Mouse (Mus musculus): ENCODE results near the gene Nqo1. TPM values are rescaled to one million over a fixed set of nuclear protein-coding genes. Genes with fewer than 3 reads are reported as not detected.

The Nqo1 gene
- polyA plus RNA-seq, 1 experiment from 2014 or later = 3.8 TPM

DNA sequence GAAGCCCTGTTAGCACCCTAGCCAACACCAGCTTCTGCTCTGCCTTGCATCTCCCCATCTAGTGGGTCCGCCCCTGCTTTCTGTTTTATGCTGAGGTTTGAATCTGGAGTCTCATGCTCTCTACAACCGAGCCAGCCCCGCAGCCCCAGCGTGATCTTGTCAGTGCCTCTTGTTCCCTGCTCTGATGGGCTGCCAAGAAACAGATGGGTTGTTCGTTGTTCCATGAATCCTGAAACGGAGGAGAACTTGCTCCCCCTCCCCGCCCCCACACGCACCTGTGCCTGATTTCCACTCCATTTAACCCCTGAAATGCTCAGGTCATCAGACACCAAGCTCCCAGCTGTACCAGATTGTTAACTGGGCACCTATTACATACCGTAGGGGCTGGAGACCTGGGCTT, 3.5 kb downstream of the Nqo1 start:
- Histone ChIP-seq H3K4me2 (replicated peaks) (no peak overlapping the region), H3K9me3 (no peaks in the 10 kb centered on the region), H3K36me3 (no peaks in the 10 kb centered on the region), H3K27ac (no peak overlapping the region), H3K4me3 (no peak overlapping the region), H3K4me1 (peaks cover 14% of the 10 kb centered on the region), H3K27me3 (replicated peaks) (no peaks in the 10 kb centered on the region), H3K9ac (no peak overlapping the region)
- 42% methylated on average over 9 of the region's 9 CpGs for WGBS
- no peak for ATAC-seq (ENCODE audit: low FRiP score, low read depth)

DNA sequence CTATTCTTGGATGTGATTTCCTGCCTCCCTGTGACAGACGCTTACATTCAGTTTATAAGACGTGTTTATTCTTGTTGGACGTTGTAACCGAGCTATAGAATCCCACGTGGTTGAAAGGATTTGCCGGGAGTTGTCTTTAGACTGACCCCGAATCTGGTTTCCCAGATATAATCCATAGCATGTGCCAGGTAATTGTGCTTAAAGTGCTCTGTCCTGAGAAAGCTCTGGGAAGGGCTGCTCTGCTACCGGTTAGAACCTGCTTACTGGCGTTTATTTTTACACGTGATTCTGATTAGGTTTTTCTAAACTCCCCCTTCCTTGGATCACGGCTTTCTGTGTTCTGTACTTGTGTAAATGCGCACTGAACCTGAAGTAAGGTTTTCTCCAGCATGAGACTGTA, 5.3 kb downstream of the Nqo1 start:
- no peak for ATAC-seq (ENCODE audit: low FRiP score, low read depth)
- peaks cover 4% of the 10 kb centered on the region; the same call in 1 of the 2 replicates for H3K4me1 ChIP-seq
- no peak overlapping the region for H3K27ac ChIP-seq
- no peak overlapping the region for H3K9ac ChIP-seq
- H3K9me3 ChIP-seq = no peaks in the 10 kb centered on the region
- no peaks in the 10 kb centered on the region for H3K36me3 ChIP-seq
- no peaks in the 10 kb centered on the region for H3K27me3 ChIP-seq (replicated peaks)
- 72% methylated on average over 12 of the region's 12 CpGs for WGBS
- H3K4me2 ChIP-seq (replicated peaks) = no peak overlapping the region
- H3K4me3 ChIP-seq = no peak overlapping the region

DNA sequence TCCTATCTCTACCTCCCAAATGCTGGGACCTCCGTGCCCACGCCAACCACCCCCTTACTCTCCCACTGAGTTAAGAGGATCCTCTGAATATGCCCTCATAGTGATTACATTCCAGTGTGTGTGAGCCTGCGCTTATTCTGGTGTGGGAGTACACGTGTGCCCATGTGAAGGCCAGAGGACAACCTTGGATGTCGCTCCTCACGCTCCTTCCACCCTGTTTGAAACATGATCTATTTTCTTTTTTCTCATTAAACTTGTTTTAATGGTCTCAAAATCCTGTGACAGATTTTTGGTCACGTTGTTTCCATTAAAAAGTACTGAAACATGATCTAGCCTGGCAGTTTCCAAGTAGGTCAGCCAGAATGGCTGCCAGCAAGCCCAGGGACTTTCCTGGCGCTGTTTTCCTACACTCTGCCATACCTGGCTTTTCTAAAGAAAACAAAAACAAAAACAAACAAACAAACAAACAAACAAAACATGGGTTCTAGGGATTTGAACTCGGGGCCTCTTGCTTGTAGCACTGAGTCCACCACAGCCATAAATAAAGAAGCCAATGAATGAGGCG, 6.8 kb downstream of the Nqo1 start:
- Histone ChIP-seq H3K4me2 (replicated peaks) (no peak overlapping the region), H3K27me3 (replicated peaks) (no peaks in the 10 kb centered on the region), H3K36me3 (no peaks in the 10 kb centered on the region), H3K9me3 (no peaks in the 10 kb centered on the region), H3K4me1 (no peaks in the 10 kb centered on the region), H3K9ac (no peak overlapping the region), H3K4me3 (no peak overlapping the region), H3K27ac (no peak overlapping the region)
- 89% methylated on average over 10 of the region's 10 CpGs for WGBS
- ATAC-seq (ENCODE audit: low FRiP score, low read depth) = no peak

DNA sequence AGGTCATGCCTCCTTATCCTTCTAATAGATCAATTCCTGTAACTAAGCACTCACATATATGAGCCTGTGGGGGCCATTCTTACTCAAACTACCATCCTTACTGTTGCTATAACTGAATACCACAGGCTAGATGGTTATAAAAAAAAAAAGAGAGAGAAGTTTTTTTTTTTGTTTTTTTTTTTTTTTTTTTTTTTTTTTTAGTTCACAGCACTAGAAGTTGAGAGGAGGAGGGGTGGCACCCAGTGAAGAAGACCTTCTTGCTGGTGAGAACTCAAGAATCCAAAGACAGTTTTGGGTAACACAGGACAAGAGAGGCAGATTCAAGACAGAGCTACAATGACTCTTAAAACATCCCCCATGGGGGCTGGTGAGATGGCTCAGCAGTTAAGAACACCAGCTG, 7.6 kb downstream of the Nqo1 start:
- H3K36me3 ChIP-seq = no peaks in the 10 kb centered on the region
- no peaks in the 10 kb centered on the region for H3K27me3 ChIP-seq (replicated peaks)
- no peak for ATAC-seq (ENCODE audit: low FRiP score, low read depth)
- no peak overlapping the region for H3K9ac ChIP-seq
- H3K4me3 ChIP-seq = no peak overlapping the region
- H3K27ac ChIP-seq = no peak overlapping the region
- H3K4me1 ChIP-seq = no peaks in the 10 kb centered on the region
- no peak overlapping the region for H3K4me2 ChIP-seq (replicated peaks)
- H3K9me3 ChIP-seq = no peaks in the 10 kb centered on the region

DNA sequence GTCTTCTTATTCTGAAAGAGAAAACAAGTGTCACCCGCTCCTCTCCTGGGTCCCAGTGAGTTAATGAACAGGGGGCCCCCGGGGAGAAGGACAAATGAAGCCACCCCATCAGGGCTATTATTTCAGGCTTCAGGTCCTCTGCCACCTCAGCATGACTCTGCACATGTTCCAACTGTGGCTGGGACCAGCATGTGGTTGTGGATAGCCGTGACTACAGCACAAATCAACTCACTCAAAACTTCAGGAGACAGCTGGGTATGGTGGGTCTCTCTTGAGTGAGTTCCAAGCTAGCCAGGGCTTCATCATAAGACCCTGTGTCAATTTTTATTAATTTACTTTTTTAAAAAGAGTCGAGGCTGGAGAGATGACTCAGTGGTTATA, 11.9 kb downstream of the Nqo1 start:
- no peak overlapping the region for H3K4me3 ChIP-seq
- H3K9me3 ChIP-seq = no peaks in the 10 kb centered on the region
- no peaks in the 10 kb centered on the region for H3K4me1 ChIP-seq
- no peak overlapping the region for H3K9ac ChIP-seq
- no peaks in the 10 kb centered on the region for H3K27me3 ChIP-seq (replicated peaks)
- ATAC-seq (ENCODE audit: low FRiP score, low read depth) = no peak
- 70% methylated on average over 4 of the region's 4 CpGs for WGBS
- H3K27ac ChIP-seq = no peak overlapping the region
- H3K36me3 ChIP-seq = no peaks in the 10 kb centered on the region
- no peak overlapping the region for H3K4me2 ChIP-seq (replicated peaks)

DNA sequence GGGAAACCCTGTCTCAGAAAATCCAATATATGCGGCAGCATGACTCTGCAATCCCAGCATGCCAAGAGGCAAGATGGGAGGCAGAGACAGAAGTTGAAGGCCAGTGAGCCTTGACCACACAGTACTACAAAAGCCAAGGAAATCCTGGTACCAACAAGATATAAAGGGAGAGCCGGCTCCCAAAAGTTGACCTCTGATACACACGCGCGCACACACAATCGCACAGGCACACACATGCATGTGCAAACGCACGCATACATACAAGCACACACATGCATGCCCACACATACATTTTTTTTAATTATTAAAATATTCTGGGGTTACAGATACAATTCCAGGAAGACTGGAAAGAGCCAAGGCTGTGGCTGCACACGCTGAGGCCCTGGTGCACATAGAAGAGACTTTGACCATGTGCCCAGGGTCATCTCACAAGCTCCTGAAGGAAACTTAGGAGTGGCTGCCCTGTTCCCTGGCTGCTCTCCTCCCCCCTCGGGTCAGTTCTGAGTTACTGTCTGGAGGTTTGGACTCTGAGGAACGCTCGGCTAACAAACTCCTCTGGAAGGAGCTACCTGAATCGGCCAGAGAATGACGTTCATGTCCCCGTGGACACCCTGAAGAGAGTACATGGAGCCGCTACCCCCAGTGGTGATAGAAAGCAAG, 12.4 kb downstream of the Nqo1 start:
- no peak overlapping the region for H3K4me3 ChIP-seq
- WGBS = 95% methylated on average over 16 of the region's 16 CpGs
- no peak overlapping the region for H3K9ac ChIP-seq
- H3K4me1 ChIP-seq = no peaks in the 10 kb centered on the region
- H3K27me3 ChIP-seq (replicated peaks) = no peaks in the 10 kb centered on the region
- H3K4me2 ChIP-seq (replicated peaks) = no peak overlapping the region
- no peaks in the 10 kb centered on the region for H3K36me3 ChIP-seq
- H3K27ac ChIP-seq = no peak overlapping the region
- ATAC-seq (ENCODE audit: low FRiP score, low read depth) = no peak
- no peaks in the 10 kb centered on the region for H3K9me3 ChIP-seq

DNA sequence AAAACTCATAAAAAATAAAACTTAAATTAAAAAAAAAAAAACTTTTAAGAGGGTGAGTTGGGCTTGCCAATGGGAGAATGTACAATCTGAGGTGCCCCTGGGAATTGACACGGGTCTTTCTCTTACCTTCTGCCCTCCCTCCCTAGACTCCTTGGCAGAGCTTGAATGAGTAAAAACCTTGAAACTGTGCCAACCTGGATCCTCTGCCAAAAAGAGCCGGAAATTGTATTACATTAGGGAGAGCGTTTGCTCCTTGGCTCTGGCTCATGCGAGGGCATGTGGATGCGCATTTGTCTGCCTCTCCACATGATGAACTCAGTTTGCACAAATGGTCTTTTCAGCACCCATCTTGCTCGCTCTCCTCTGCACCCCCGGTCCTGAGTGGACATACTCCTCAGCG, 13.4 kb downstream of the Nqo1 start:
- Histone ChIP-seq H3K4me3 (no peak overlapping the region), H3K27me3 (replicated peaks) (no peaks in the 10 kb centered on the region), H3K9ac (no peak overlapping the region), H3K4me2 (replicated peaks) (no peak overlapping the region), H3K36me3 (no peaks in the 10 kb centered on the region), H3K4me1 (no peaks in the 10 kb centered on the region), H3K27ac (no peak overlapping the region), H3K9me3 (no peaks in the 10 kb centered on the region)
- 84% methylated on average over 8 of the region's 8 CpGs for WGBS
- ATAC-seq (ENCODE audit: low FRiP score, low read depth) = no peak

DNA sequence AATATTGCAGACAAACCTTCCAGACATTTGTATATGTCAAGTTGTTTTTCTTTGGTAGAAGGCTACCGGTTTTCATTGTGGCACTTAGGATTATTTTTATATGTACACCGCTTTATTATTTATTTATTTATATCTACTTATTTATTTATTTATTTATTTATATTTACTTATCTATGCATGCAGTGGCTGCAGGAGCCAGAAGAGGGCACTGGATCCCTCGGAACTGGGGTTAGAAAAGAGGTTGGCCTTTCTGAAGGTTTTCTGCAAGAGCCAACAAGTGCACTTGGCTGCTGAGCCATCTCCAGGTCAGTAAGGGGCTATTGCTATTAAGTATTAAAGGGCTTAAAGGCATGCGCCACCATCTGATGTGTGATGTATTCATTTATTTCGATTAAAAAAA, 15.1 kb downstream of the Nqo1 start:
- Histone ChIP-seq H3K9ac (no peak overlapping the region), H3K4me1 (no peaks in the 10 kb centered on the region), H3K4me3 (no peak overlapping the region), H3K36me3 (no peaks in the 10 kb centered on the region), H3K4me2 (replicated peaks) (no peak overlapping the region), H3K9me3 (no peaks in the 10 kb centered on the region), H3K27me3 (replicated peaks) (no peaks in the 10 kb centered on the region), H3K27ac (no peak overlapping the region)
- ATAC-seq (ENCODE audit: low FRiP score, low read depth) = no peak
- WGBS = 75% methylated on average over 5 of the region's 5 CpGs

DNA sequence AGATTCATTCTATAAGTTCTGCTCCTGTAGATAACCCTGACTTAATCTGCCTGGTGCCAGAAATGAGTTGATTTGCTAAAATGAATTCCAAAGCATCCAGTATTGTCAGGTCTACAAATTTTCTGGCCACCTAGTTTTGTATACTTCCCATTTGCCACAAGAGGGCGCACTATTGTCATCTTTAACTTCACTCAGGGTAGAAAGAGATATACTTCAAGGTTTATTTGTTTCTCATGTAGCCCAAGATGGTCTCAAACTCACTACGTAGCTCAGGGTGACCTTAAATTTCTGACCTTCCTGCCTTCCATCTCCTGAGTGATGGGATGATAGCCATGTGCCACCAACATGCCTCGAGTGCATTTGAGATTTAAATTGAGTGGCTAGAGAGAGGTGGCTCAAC, 16.4 kb downstream of the Nqo1 start:
- no peaks in the 10 kb centered on the region for H3K4me1 ChIP-seq
- H3K9ac ChIP-seq = no peak overlapping the region
- no peak overlapping the region for H3K4me3 ChIP-seq
- H3K4me2 ChIP-seq (replicated peaks) = no peak overlapping the region
- no peaks in the 10 kb centered on the region for H3K36me3 ChIP-seq
- H3K27ac ChIP-seq = no peak overlapping the region
- ATAC-seq (ENCODE audit: low FRiP score, low read depth) = no peak
- H3K27me3 ChIP-seq (replicated peaks) = no peaks in the 10 kb centered on the region
- WGBS = 36% methylated on average over 3 of the region's 3 CpGs
- H3K9me3 ChIP-seq = no peaks in the 10 kb centered on the region

DNA sequence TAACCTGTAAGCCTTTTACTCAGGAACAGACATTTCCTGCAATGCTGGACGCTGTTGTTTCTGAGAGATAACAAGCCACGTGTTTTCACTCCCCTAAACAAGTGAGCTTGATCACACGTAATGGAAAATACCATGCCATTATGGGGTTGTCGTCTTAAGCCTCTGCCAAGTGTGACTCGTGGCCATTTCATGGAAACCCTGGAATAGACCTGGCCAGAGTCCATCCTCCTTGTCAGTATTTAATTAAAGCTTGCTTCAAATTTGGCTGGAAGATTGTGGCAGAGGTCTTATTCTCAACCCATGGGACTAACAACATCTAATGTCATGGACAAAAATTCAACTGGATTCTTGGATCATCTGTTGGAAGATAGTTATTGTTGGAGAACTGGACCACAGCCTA, 16.8 kb downstream of the Nqo1 start:
- no peaks in the 10 kb centered on the region for H3K27me3 ChIP-seq (replicated peaks)
- WGBS = 62% methylated on average over 5 of the region's 5 CpGs
- H3K9ac ChIP-seq = no peak overlapping the region
- H3K4me1 ChIP-seq = no peaks in the 10 kb centered on the region
- no peaks in the 10 kb centered on the region for H3K36me3 ChIP-seq
- no peak overlapping the region for H3K4me2 ChIP-seq (replicated peaks)
- no peak overlapping the region for H3K27ac ChIP-seq
- ATAC-seq (ENCODE audit: low FRiP score, low read depth) = no peak
- H3K4me3 ChIP-seq = no peak overlapping the region
- H3K9me3 ChIP-seq = no peaks in the 10 kb centered on the region

DNA sequence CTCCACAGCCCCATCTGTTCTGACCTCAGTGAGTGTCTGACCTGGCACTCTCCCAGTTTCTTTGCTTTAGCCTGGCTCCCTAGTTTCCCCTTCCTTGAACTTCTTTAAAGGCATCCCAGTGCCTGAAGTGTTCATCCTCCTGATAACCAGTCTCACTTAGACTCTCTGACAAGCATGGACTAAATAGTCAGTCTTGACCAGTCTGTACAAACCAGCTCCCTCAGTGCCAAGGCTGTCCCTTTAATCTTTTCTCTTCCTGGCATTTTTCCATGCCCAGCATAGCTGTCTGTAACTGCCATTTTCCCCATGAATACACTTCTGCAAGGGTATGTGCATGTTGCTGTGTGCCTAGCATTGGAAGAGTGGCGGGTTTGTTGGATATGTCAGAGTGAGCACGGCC, 17.9 kb downstream of the Nqo1 start:
- Histone ChIP-seq H3K36me3 (peaks cover 8% of the 10 kb centered on the region; the same call in 1 of the 2 replicates), H3K9me3 (no peaks in the 10 kb centered on the region), H3K27ac (no peak overlapping the region), H3K27me3 (replicated peaks) (no peaks in the 10 kb centered on the region), H3K4me1 (no peaks in the 10 kb centered on the region), H3K9ac (no peak overlapping the region), H3K4me2 (replicated peaks) (no peak overlapping the region), H3K4me3 (no peak overlapping the region)
- 95% methylated on average over 2 of the region's 2 CpGs for WGBS
- ATAC-seq (ENCODE audit: low FRiP score, low read depth) = no peak

DNA sequence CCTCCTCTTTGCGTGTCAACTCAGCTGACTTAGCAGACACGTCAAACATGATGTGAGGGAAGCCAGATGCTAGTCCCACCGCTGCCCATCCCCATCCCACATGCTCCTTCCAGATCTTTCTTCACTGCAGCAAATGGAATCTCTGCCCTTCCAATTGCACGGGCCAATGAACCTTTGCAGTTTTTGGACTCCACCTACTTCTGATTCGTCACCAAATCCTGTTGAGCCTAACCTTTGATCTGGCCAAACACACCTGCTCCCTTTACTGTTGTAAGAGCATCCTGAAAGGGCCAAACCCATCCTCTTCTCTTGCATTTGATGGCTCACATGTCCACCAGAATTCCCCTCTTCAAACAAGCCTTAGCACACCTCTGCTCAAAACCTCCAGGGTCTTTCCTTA, 18.4 kb downstream of the Nqo1 start:
- H3K27me3 ChIP-seq (replicated peaks) = no peaks in the 10 kb centered on the region
- no peaks in the 10 kb centered on the region for H3K9me3 ChIP-seq
- H3K27ac ChIP-seq = no peak overlapping the region
- 65% methylated on average over 5 of the region's 5 CpGs for WGBS
- no peak for ATAC-seq (ENCODE audit: low FRiP score, low read depth)
- H3K4me2 ChIP-seq (replicated peaks) = no peak overlapping the region
- H3K36me3 ChIP-seq = peaks cover 10% of the 10 kb centered on the region; the same call in 1 of the 2 replicates
- H3K4me3 ChIP-seq = no peak overlapping the region
- H3K4me1 ChIP-seq = no peaks in the 10 kb centered on the region
- no peak overlapping the region for H3K9ac ChIP-seq

DNA sequence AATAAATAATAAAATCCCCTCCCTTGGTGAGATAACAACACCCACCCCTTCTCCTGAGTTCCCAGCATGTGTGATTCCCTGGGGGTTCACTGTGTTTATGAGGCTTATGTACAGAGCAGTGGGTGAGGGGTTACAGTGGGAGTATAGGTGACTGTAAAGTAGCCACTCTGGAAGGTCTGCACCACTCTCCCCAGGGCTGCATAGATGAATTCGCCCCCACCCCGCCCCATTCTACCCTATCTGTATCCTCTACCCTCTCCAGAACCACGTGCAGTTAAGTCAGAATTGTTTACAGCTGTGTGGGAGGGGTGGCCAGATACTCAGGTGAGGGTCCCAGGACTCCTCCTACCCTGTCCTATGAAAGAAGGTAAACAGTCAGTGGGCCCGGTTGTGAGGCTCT, 20.1 kb downstream of the Nqo1 start:
- 75% methylated on average over 4 of the region's 4 CpGs for WGBS
- ATAC-seq (ENCODE audit: low FRiP score, low read depth) = no peak
- H3K4me3 ChIP-seq = no peak overlapping the region

More for the DNA sequence above, 20.1 kb downstream of the Nqo1 start:
- H3K36me3 ChIP-seq = peaks cover 17% of the 10 kb centered on the region
- no peaks in the 10 kb centered on the region for H3K4me1 ChIP-seq
- no peak overlapping the region for H3K27ac ChIP-seq
- no peak overlapping the region for H3K9ac ChIP-seq
- no peaks in the 10 kb centered on the region for H3K27me3 ChIP-seq (replicated peaks)
- H3K9me3 ChIP-seq = no peaks in the 10 kb centered on the region
- no peak overlapping the region for H3K4me2 ChIP-seq (replicated peaks)

Measured in neural tube, embryonic 12.5 days (tissue).